Mouse (Mus musculus): ENCODE results near the gene 1700088E04Rik. TPM values are rescaled to one million over a fixed set of nuclear protein-coding genes. Genes with fewer than 3 reads are reported as not detected.

The 1700088E04Rik gene
- total and polyA plus RNA-seq, 3 experiments = 1.8 to 3.8 (median 2.6) TPM

DNA sequence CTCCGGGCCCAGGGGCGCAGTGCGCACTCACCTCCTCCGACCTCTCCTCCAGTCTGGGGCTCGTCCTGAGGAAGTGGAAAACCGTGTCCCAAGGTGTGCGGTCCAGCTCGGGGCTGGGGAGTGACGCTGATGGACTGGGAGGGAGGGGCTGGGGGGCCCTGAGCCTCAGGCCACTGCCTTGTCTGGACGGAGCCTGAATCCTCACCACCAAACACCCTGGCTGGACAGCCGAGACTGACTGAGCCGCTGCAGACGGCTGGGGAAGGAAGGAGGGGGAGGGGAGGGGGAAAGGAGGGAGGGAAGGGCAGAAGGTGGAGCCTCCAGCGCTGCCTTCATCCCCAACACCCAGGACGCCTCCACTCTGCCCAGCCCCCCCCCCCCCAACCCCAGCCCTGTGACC, 23.2 kb upstream of the 1700088E04Rik start:
- 18% methylated on average over 15 of the region's 15 CpGs for WGBS
- Histone ChIP-seq H3K27me3 (ENCODE audit: control insufficient read depth, insufficient read depth, low read length) (peaks cover 9% of the 10 kb centered on the region), H3K4me3 (no peak overlapping the region), H3K9ac (ENCODE audit: low read depth, low read length) (no peak overlapping the region), H3K36me3 (ENCODE audit: control insufficient read depth, insufficient read depth, low read length) (no peaks in the 10 kb centered on the region), H3K4me1 (ENCODE audit: control insufficient read depth, insufficient read depth, low read length) (no peaks in the 10 kb centered on the region), H3K79me2 (replicated peaks; ENCODE audit: control insufficient read depth, insufficient read depth, low read length) (no peaks in the 10 kb centered on the region), H3K27ac (no peak overlapping the region)
- DNase-seq = no peak
- TF ChIP-seq EP300 (IDR thresholded peaks at IDR 0.05; ENCODE audit: insufficient read depth, low read depth, low read length) (no peak), CTCF (IDR thresholded peaks at IDR 0.05) (no peak), POLR2A (IDR thresholded peaks at IDR 0.05; ENCODE audit: insufficient read depth, low read depth, low read length) (no peak)
- intact Hi-C loops (cut with DNase I) = no loop called here

- WGBS = 42% methylated on average over 14 of the region's 14 CpGs
- no peak overlapping the region for H3K27ac ChIP-seq
- no peaks in the 10 kb centered on the region for H3K36me3 ChIP-seq (ENCODE audit: control insufficient read depth, insufficient read depth, low read length)
- intact Hi-C loops (cut with DNase I) = no loop called here
- H3K4me1 ChIP-seq (ENCODE audit: control insufficient read depth, insufficient read depth, low read length) = no peaks in the 10 kb centered on the region
- no peak overlapping the region for H3K4me3 ChIP-seq
- TF ChIP-seq POLR2A (IDR thresholded peaks at IDR 0.05; ENCODE audit: insufficient read depth, low read depth, low read length) = no peak
- no peak for TF ChIP-seq EP300 (IDR thresholded peaks at IDR 0.05; ENCODE audit: insufficient read depth, low read depth, low read length)
- peak; percentile 15; the same call in 1 of the 2 replicates for TF ChIP-seq CTCF (IDR thresholded peaks at IDR 0.05)
- H3K27me3 ChIP-seq (ENCODE audit: control insufficient read depth, insufficient read depth, low read length) = peaks cover 9% of the 10 kb centered on the region
- no peak overlapping the region for H3K9ac ChIP-seq (ENCODE audit: low read depth, low read length)
- no peaks in the 10 kb centered on the region for H3K79me2 ChIP-seq (replicated peaks; ENCODE audit: control insufficient read depth, insufficient read depth, low read length)
- no peak for DNase-seq
These were observed 21.8 kb upstream of the 1700088E04Rik start for GRCm38 (mm10) chr15:79162822-79163221.

- DNase-seq = no peak
- WGBS = 57% methylated on average over 7 of the region's 7 CpGs
- Histone ChIP-seq H3K4me3 (no peak overlapping the region), H3K4me1 (ENCODE audit: control insufficient read depth, insufficient read depth, low read length) (no peaks in the 10 kb centered on the region), H3K79me2 (replicated peaks; ENCODE audit: control insufficient read depth, insufficient read depth, low read length) (no peaks in the 10 kb centered on the region), H3K27ac (no peak overlapping the region), H3K9ac (ENCODE audit: low read depth, low read length) (no peak overlapping the region), H3K27me3 (ENCODE audit: control insufficient read depth, insufficient read depth, low read length) (peaks cover 9% of the 10 kb centered on the region), H3K36me3 (ENCODE audit: control insufficient read depth, insufficient read depth, low read length) (no peaks in the 10 kb centered on the region)
- TF ChIP-seq CTCF (IDR thresholded peaks at IDR 0.05) = no peak
- TF ChIP-seq EP300 (IDR thresholded peaks at IDR 0.05; ENCODE audit: insufficient read depth, low read depth, low read length) = no peak
- no peak for TF ChIP-seq POLR2A (IDR thresholded peaks at IDR 0.05; ENCODE audit: insufficient read depth, low read depth, low read length)
- intact Hi-C loops (cut with DNase I) = no loop called here
These were observed 21.2 kb upstream of the 1700088E04Rik start for GRCm38 (mm10) chr15:79162301-79162700.

DNA sequence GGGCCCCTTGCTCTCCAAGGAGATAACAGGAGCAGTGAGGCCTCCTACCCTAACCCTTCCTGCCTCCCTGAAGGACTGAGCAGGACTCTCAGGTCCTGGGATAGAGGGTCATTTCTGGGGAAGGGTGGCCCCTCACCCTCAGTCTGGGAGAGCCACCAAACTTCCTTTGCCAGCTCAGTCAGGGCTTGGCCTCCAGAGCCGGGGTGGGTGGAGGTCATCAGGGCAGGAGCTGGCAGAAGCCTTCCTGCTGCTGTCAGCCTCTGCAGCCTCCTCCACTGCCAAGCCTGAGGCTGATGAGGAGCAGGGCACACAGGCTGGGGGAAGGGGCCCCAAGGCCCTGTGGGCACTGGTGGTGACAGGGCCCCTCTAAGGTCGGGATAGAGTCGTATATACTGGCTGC, 14.5 kb upstream of the 1700088E04Rik start:
- intact Hi-C loops (cut with DNase I) = no loop called here
- H3K79me2 ChIP-seq (replicated peaks; ENCODE audit: control insufficient read depth, insufficient read depth, low read length) = no peaks in the 10 kb centered on the region
- no peaks in the 10 kb centered on the region; the same call in 1 of the 2 replicates for H3K4me1 ChIP-seq (ENCODE audit: control insufficient read depth, insufficient read depth, low read length)
- H3K27ac ChIP-seq = no peak overlapping the region
- H3K9ac ChIP-seq (ENCODE audit: low read depth, low read length) = no peak overlapping the region
- TF ChIP-seq EP300 (IDR thresholded peaks at IDR 0.05; ENCODE audit: insufficient read depth, low read depth, low read length) (no peak), POLR2A (IDR thresholded peaks at IDR 0.05; ENCODE audit: insufficient read depth, low read depth, low read length) (no peak), CTCF (IDR thresholded peaks at IDR 0.05) (no peak)
- DNase-seq = no peak
- WGBS = 16% methylated on average over 3 of the region's 3 CpGs
- H3K36me3 ChIP-seq (ENCODE audit: control insufficient read depth, insufficient read depth, low read length) = no peaks in the 10 kb centered on the region
- no peaks in the 10 kb centered on the region for H3K27me3 ChIP-seq (ENCODE audit: control insufficient read depth, insufficient read depth, low read length)
- no peak overlapping the region for H3K4me3 ChIP-seq

DNA sequence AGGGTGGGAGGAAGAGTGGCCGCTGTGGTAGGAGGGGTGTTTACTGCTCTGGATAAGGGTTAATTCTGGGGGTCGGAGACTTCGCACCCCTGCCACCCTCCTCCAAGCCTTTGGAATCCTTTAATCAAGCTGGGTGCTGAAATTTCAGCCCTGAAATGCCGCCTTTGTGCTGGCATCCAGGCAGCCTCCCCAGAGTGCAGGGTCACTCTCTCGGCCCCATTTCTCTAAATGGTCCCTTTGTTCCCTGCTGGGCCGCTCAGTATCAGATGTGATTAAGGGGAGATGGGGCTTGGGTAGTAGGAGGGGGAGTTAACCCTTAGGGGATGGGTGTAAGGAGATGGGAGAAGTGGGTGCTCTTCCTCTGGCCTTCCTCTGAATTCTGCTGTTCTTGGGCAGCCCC, 11.7 kb upstream of the 1700088E04Rik start:
- intact Hi-C loops (cut with DNase I) = no loop called here
- 71% methylated on average over 6 of the region's 6 CpGs for WGBS
- Histone ChIP-seq H3K4me1 (ENCODE audit: control insufficient read depth, insufficient read depth, low read length) (no peaks in the 10 kb centered on the region; the same call in 1 of the 2 replicates), H3K36me3 (ENCODE audit: control insufficient read depth, insufficient read depth, low read length) (no peaks in the 10 kb centered on the region), H3K4me3 (no peak overlapping the region), H3K27ac (no peak overlapping the region), H3K79me2 (replicated peaks; ENCODE audit: control insufficient read depth, insufficient read depth, low read length) (no peaks in the 10 kb centered on the region), H3K27me3 (ENCODE audit: control insufficient read depth, insufficient read depth, low read length) (no peaks in the 10 kb centered on the region), H3K9ac (ENCODE audit: low read depth, low read length) (no peak overlapping the region)
- no peak for DNase-seq
- TF ChIP-seq CTCF (IDR thresholded peaks at IDR 0.05) = no peak
- no peak for TF ChIP-seq POLR2A (IDR thresholded peaks at IDR 0.05; ENCODE audit: insufficient read depth, low read depth, low read length)
- TF ChIP-seq EP300 (IDR thresholded peaks at IDR 0.05; ENCODE audit: insufficient read depth, low read depth, low read length) = no peak

DNA sequence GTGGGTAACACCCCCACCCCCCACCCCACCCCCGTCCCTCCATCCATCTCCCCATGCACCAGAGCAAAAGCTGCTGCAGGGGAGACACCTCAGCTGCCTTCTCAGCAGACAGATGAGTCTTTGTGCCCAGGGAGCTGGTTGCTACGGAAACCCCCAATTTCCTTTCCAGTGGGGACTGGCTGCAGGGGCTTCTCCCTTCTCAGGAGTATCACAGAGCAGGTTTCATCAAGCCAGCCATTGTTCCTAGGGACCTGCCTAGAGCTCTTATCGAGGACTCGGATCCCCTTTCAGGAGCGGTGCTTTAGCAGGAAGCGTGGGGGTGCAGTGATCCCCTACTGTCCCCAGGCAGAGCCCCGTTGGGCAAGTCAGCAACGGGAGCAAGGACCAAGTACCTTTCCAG, 10.8 kb upstream of the 1700088E04Rik start:
- Histone ChIP-seq H3K4me3 (no peak overlapping the region), H3K27me3 (ENCODE audit: control insufficient read depth, insufficient read depth, low read length) (no peaks in the 10 kb centered on the region), H3K27ac (no peak overlapping the region), H3K9ac (ENCODE audit: low read depth, low read length) (no peak overlapping the region), H3K79me2 (replicated peaks; ENCODE audit: control insufficient read depth, insufficient read depth, low read length) (no peaks in the 10 kb centered on the region), H3K36me3 (ENCODE audit: control insufficient read depth, insufficient read depth, low read length) (no peaks in the 10 kb centered on the region), H3K4me1 (ENCODE audit: control insufficient read depth, insufficient read depth, low read length) (no peaks in the 10 kb centered on the region; the same call in 1 of the 2 replicates)
- intact Hi-C loops (cut with DNase I) = no loop called here
- DNase-seq = no peak
- WGBS = 77% methylated on average over 8 of the region's 8 CpGs
- no peak for TF ChIP-seq EP300 (IDR thresholded peaks at IDR 0.05; ENCODE audit: insufficient read depth, low read depth, low read length)
- TF ChIP-seq CTCF (IDR thresholded peaks at IDR 0.05) = no peak
- no peak for TF ChIP-seq POLR2A (IDR thresholded peaks at IDR 0.05; ENCODE audit: insufficient read depth, low read depth, low read length)
